Mouse (Mus musculus): Measurements from ENCODE around the gene Yap1.

Yap1 gene

GRCm38 (mm10) chr9:8004370-8004991 lies at the start of gene Yap1:
TSS of gene Yap1 (minus strand) at chr9:8004596.
- peak; percentile 78 for DNase-seq (ENCODE audit: low spot score)

- DNase-seq (ENCODE audit: low spot score) = no peak
Observed at GRCm38 (mm10) chr9:8043044-8043387, 38.6 kb upstream of the Yap1 start.

- DNase-seq (ENCODE audit: low spot score) = peak; percentile 89
Observed at GRCm38 (mm10) chr9:8042338-8043043, 38.1 kb upstream of the Yap1 start, which contains the start of gene Cfap300. TSS of gene Cfap300 (minus strand) at chr9:8042823.

- no peak for DNase-seq (ENCODE audit: low spot score)
Observed at GRCm38 (mm10) chr9:8035546-8035945, 31.1 kb upstream of the Yap1 start.

GRCm38 (mm10) chr9:8035091-8035490 lies 30.7 kb upstream of the Yap1 start:
- no peak for DNase-seq (ENCODE audit: low spot score)

- DNase-seq (ENCODE audit: low spot score) = no peak
Observed at GRCm38 (mm10) chr9:8034143-8034542, 29.7 kb upstream of the Yap1 start.

- DNase-seq (ENCODE audit: low spot score) = no peak
Observed at GRCm38 (mm10) chr9:8032847-8033246, 28.5 kb upstream of the Yap1 start.

GRCm38 (mm10) chr9:8018609-8019008 lies 14.2 kb upstream of the Yap1 start:
- no peak for DNase-seq (ENCODE audit: low spot score)

GRCm38 (mm10) chr9:8017253-8017913 lies 13.0 kb upstream of the Yap1 start:
- peak; percentile 18 for DNase-seq (ENCODE audit: low spot score)

- peak; percentile 37 for DNase-seq (ENCODE audit: low spot score)
Observed at GRCm38 (mm10) chr9:8003301-8004271, 810 bp downstream of the Yap1 start.

GRCm38 (mm10) chr9:8002806-8003205 lies 1.6 kb downstream of the Yap1 start:
- DNase-seq (ENCODE audit: low spot score) = no peak

GRCm38 (mm10) chr9:8001352-8001751 lies 3.0 kb downstream of the Yap1 start:
- no peak for DNase-seq (ENCODE audit: low spot score)

- no peak for DNase-seq (ENCODE audit: low spot score)
Observed at GRCm38 (mm10) chr9:7994275-7994674, 10.1 kb downstream of the Yap1 start.

- DNase-seq (ENCODE audit: low spot score) = no peak
Observed at GRCm38 (mm10) chr9:7992651-7993050, 11.7 kb downstream of the Yap1 start.

GRCm38 (mm10) chr9:7990897-7991296 lies 13.5 kb downstream of the Yap1 start:
- no peak for DNase-seq (ENCODE audit: low spot score)

GRCm38 (mm10) chr9:7987119-7987518 lies 17.3 kb downstream of the Yap1 start:
- no peak for DNase-seq (ENCODE audit: low spot score)

- DNase-seq (ENCODE audit: low spot score) = no peak
Observed at GRCm38 (mm10) chr9:7984287-7984686, 20.1 kb downstream of the Yap1 start.

GRCm38 (mm10) chr9:7983665-7984064 lies 20.7 kb downstream of the Yap1 start:
- DNase-seq (ENCODE audit: low spot score) = no peak

GRCm38 (mm10) chr9:7980162-7980561 lies 24.2 kb downstream of the Yap1 start:
- DNase-seq (ENCODE audit: low spot score) = no peak

- no peak for DNase-seq (ENCODE audit: low spot score)
Observed at GRCm38 (mm10) chr9:7979153-7979916, 25.1 kb downstream of the Yap1 start.

- no peak for DNase-seq (ENCODE audit: low spot score)
Observed at GRCm38 (mm10) chr9:7978502-7978901, 25.9 kb downstream of the Yap1 start.

All from ovary, postnatal 10 days (tissue).